Mouse (Mus musculus) adrenal gland, postnatal 4 days (tissue): ENCODE results near the gene Kcnk4. TPM values are rescaled to one million over a fixed set of nuclear protein-coding genes. Genes with fewer than 3 reads are reported as not detected.

Experiments
- DNase-seq, 2 experiments: peaks; one replicate each; pipeline ENCODE4 v3.0.0; 2021 to 2022; ENCODE audit warnings: low spot score in 2 of 2, mixed read lengths in 2 of 2
- long read RNA-seq, 2 experiments: library from polyadenylated mRNA; stranded (forward); transcript quantifications; one replicate each; pipeline ENCODE4 v2.0.0; 2021
- total RNA-seq, 2 experiments: library from RNA; stranded (reverse); gene quantifications; 2 replicates each; pipeline ENCODE4 v1.2.3; 2021

Gene Kcnk4
- under 1 TPM; 0.14 to 0.34 TPM for total RNA-seq
- long read RNA-seq, experiment 1, result 0 reads
- long read RNA-seq, experiment 2, result 0 reads

DNA sequence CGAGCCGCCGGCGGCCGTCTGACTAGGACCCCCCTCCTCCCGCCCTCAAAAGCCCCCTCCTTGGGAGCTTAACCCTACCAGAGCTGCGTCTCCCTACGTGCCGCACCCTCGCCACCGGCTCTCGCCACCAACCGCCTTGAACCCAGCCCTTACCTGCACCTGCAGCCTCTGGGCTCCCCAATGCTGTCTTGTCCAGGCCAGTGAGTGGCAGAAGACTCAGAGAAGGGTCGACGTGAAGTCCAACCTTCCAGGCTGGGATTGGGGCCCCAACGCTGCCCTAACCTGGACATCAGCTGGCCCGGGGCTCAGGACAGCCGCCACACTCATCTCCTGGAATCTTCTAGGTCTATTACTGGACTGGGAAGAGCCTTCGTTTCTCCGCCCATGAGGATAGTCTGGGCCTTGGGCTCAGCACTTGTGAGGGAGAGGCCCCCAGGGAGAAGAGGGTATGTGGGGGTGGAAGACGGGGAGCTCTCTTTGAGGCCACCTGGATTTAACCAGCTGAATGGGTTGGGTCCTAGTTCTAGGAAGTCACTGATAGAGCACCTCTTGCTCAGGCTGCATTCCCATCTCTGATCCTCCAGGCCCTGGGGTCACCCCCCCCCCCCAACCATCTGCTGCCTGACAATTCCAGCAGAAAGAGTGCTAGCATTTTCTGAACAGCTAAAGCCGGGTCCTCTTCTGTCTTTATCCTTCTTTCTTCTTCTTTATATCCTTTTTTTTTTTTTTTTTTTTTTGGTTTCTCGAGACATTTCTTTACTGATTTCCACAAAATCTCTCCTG, at the start of gene Kcnk4:
Gene Kcnk4, minus strand, starts transcription at position 321 of the 783 bp plus-strand sequence.
- no peak for DNase-seq

DNA sequence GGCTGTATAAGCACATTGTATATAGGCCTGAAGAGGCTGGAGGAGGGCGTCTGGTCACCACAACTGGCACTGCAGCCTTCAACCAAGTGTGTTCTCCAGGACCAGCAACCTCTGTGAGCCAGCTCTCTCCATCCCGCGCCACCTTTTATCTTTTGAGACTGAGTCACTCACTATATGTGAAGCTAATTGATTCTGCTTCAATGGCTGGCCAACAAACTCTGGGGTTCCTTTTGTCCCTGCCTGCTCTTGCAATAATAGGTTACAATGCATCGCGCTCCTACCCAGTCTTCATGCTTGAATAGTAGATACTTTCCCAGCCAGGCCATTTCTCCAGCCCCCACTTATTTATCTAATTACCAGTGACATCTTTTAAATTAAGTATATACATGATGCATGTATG, 49.3 kb upstream of the Kcnk4 start:
- DNase-seq, result no peak

DNA sequence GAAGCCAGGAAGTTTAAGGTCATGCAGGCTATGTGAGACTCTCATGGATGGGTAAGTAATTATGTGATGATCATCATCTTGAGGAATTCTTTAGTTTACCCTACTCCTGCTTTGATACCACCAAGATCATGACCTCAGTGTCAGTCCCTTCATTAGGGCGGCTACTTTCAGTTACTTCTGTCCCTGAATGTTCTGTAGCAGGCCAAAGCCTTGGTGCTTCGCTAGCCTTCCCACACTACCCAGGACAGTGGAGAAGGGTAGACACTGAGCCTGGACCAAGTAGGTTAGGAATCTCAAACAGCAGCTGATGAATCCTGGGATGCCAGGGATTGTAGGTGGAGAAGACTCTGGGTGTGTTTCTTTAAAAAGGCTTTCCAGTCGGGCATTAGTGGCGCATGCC, 47.1 kb upstream of the Kcnk4 start:
- no peak for DNase-seq

DNA sequence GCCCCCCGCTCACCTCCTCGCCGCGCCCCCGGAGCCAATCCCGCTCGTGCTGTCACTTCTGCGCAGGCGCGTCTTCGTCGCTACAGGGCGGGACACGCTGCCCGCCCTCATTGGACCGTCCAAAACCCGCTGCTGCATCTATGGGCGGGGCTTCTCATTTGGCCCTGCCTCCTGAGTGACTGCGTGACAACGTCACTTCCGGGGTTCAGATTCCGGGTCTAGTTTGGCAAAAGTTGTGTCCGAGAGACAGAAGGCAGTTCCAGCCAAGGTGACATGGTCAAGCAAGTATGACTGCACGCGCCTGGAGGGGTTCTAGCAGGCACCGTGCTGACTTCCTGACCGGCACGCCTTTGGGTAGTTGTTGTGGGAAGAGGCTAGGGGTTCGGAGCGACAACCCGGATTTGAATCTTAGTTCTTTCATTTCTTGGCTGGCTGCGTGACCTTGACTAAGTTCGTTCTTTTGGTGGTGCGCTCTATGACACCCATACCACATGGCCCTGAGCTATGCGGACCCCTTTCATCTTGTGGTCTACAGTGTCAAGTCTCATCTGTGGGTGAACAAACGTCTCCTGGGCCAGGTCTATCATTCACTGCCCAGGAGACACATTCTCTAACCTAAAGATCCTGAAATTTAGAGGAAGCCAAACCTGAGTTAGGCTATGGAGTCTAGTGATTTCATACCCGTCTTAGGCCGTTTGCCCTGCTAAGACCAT, 46.2 kb upstream of the Kcnk4 start, which contains the start of gene Fkbp2:
Gene Fkbp2, minus strand, starts transcription at position 121 of the 713 bp plus-strand sequence.
- DNase-seq, result peak; percentile 88 to 99

DNA sequence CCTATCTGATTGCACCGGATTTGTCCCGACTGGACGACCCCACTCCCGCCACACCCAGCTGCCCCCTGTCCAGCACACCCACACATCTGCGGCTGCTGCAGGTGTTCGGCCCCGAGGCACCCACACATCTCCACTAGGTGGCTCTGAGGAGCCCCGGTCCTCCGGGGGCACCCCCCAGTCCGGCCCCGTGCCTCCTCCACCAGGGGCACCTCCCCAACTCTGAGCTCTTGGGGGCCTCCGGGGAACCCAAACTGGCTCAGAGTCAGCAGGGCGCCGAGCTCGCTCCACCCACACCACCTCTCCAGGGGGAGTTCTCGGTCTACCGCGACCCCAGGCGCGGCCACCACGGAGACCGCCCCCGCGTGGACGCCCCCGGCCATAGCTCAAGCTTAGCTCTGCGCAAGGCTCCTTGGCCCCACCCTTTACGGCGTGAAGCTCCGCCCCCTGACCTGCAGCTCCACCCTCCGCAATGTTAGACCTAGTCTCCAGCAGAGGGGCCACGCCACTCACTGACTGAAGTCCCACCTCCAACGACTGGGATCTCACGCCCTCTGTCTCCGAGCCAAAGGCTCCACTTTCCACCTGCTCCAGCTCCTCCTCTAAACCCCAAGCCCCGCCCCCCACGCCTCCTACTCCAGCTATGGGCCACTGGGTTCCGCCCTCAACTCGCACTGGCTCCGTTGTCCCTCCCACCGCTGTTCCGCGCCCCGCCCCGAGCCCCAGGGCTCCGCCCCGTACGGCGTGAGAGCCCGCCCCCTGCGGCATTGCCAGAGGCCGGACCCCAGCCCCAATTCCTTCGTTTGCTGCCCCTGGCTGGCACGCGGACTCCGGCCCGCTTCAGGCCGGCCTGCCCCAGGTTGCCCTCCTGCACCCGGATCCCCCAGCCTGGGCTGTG, 45.4 kb upstream of the Kcnk4 start:
- DNase-seq, result peak; percentile 99 to 100

DNA sequence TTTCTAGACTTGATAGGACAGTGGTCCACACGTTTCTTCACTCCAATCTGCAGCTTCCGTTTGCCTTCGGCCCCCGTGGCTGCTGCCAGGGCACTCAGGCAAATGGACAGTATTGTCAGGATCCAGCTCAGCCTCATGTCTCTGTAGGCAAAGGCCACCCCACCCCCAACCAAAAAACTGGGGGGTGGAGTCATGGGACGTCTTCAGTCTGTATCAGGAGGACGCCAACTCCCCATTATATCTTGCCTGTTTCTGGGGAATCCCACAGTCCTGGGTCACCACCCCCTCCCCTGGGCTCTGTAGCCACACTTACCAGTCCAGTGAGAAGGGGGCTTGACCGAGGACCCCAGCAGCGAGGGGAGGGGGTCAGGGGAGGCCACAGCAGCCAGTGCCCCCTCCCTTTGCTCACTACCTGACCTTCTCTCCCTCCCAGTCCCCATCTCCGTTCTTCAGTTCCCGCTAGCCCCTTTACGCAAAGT, 44.7 kb upstream of the Kcnk4 start:
- DNase-seq, result no peak

DNA sequence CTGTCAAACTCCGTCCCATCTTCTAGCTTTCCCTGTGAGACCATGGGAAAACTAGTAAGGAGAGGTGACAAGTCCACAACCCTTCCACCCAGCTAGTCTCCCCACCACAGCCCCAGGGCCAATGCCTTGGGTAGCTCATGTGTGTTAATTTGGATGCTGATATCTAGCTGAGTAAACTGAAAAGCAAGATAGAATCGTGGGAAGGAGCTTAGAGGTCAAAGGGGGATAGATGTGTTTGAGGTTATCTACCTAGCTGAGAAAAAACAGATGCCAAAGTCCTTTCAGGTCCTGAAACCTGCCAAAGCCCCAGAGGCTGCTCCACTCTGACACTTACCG, 44.3 kb upstream of the Kcnk4 start:
- no peak for DNase-seq

DNA sequence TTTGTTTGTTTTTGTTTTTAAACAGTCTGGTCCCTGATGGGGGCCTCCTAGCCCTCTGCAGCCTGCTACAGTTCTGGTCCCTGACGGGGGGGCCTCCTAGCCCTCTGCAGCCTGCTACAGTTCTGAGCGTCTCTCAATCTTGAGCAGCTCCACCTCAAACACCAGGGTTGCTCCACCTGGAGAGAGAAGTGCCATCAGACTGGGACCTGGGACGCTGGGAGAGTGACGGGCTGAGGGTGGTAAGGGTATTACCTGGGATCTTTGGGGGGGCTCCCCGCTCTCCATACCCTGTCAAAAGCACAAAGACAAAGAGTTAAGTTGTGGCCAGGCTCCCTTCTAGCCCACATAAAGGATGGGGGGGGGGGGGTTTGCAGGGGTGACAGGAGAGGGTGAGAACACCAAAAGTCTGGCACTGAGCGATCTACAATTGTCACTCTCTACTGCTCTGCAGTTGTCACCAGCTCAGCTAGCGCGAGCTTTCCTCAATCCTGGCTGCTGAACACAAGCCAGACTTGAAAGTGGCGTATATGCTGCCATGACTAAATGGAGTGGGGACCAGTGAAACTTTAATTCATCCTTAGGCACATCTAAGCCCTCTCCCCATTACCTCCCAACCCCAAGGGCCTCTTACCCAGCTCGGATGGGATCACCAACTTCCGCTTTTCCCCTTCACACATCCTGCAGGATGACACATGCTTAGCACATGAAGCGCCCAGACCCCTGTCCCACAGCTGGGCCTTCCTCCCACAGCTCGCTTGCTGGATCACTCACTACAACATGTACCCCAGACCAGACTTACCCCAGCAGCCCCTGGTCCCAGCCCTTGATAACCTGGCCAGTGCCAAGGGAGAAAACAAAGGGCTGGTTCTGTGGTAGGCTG, 43.7 kb upstream of the Kcnk4 start:
- no peak for DNase-seq

DNA sequence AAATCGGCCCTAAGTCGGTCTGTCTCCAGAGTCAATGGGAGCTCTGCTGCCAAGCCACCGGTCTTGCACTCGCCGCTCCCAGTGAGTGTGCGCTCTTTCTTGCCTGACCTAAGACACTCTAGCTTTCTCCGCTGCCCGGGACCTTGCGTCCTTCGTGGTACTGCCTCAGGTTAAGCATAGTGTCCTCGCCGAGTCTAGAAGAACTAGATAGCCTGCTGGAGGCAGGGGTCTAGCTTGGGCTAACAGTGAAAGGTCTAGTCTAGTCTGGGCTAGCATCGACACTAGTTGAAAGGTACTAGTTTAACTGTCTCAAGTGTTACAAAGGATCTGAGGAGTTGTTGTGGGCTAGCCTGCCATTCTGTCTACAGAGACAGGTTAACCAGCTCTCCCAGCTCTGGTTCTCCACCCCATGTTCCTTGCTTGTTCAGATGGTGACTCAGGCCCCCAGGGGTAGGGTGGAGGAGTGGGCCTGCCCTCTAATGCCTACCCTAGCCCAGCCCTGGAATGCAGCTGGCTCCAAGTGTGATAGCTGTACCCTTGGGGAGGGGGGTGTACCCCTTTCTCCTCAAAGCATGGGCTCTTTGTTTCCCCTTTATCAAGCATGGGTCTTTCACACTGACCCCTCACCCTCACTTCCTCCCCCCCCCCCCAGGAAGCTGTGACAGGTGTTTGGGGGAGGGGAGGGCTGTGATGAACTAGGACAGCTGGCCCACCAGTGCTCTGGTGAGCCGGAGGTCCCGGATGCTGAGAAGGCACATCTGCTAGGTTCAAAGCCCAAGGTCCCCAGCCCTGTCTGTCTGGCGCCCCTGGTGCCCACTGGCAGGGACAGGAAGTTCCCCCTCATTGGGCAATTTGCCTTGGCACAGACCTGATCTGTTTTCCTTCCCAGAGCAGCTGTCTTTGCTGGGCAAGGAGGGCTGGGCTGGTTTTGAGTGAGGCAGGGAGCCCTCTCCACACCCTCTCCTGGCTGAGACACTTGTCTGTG, 41.5 kb upstream of the Kcnk4 start, which contains the start of gene Plcb3:
Gene Plcb3, minus strand, starts transcription at position 934 of the 985 bp plus-strand sequence.
- peak in 1 of 2 experiments; percentile 52 for DNase-seq

DNA sequence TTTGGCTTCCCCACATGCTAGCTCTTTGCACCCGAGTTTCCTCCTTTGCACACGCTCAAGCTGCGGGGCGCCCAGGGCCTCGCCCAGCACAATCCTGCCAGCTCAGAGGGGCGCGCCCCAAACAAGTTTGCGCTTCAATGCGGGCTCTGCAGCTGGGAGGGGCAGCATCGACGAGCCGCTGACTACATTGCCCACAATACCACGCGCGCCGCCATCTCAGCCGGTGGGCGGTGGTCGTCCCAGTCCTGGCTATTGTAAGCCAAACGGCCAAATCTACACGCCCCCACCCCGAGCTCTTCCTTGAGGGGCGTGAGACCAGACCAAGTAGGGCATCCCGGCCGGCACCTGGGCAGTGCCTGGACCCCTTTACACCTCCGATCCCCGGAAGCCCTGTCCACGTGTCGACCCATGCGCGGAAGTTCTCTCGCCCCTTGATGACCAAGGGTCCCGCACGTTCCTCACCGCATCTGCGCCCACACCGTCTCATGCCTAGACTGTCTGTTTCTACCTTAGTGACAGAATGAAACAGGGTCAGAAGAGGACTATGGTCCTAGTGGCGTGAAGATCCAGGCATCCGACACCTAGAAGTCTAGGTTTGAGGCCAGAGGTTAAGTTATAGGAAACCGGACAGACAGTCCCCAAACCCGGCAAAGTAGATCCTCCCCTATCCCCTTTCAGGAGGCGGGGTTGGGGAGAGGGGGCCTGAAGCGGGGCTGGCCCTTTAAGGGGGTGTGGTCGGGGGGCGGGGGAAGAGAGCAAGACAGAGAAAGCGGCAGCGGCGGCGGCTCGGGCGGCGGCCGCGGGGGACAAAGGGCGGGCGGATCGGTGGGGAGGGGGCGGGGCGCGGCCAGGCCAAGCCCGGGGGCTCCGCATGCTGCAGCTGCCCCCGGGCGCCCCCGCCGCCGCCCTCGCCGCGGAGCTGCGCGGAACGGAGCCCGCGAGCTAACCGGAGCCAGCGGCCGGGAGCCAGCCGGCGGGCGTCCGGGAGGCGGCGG, 40.2 kb upstream of the Kcnk4 start, which contains the start of gene Ppp1r14b:
Gene Ppp1r14b, plus strand, starts transcription at position 758 of the 995 bp plus-strand sequence.
- peak in 1 of 2 experiments; percentile 70 for DNase-seq

DNA sequence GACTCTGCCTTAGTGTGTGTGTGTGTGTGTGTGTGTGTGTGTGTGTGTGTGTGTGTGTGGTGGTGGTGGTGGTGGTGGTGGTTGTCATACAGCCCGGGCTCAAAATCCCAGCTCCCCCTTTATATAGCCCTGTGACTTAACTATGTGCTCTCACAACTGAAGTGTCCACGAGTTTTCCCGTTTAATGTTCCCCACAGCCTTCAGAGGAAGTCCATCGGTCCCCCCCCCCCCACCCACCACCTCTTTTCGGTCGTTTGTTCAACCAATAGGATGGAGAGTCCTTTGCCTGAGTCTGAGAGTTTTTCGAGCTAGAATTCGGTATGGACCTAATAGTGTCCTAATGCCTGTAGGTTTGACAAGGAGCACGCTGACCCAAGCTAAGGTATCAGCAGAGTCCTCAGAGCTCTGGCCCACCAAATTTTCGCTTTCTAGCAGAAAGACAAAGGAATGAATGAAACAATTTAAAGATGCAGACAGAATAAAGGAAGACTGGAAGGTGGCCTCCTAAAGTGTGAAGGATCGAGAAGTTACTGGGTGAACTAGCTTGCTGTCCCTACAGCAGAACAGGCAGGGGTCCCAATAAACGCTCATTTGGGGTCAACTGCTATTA, 39.4 kb upstream of the Kcnk4 start:
- no peak for DNase-seq

DNA sequence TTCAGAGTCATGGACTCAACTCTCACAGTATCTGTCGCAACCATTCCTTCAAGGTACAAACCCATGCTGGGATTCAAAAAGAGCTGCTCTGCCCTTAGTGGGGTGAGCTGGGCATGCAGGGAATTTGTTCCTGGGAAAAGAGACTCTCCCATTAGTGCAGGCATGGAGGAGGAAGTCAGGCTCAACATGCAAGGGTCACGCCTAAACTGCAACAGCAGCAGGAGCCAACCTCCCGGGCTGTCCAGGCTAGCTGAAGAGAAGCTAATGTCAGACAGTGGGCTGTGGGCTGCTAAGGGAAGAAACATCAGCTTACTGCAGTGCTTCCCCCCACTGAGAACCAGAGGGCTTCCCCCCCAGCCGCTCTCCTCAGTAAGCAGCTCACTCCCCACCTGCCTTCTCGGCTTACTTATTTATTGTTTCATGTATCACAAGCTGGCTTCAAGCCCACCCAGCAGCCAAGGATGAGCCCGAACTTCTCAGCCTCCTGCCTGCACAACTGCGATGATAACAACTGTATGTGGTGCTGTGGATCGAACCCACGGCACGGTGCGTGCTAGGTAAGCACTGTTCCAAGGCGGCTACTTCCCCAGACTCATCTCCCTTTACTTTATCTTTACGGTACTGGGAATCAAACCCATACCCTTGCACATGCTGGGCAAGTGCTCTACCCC, 38.1 kb upstream of the Kcnk4 start:
- no peak for DNase-seq

DNA sequence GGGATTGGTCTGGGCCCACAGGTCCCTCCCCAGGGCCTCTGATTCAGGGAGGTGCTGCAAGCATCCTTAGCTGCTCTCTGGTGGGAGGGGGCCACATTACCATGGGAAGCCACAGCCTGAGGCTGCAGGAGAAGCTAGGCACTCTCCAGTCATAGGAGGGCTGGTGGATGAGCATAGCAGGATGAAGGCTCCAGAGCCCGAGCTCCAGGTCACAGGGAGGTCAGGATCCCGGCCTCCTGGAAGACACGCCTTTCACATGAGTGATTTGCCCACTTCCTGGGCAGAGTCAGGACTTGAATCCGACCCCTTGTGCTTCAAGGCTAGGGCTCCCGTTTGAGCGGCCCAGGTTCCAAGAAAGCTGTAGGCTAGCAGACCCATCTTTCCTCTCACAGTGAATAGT, 37.3 kb upstream of the Kcnk4 start:
- no peak for DNase-seq

DNA sequence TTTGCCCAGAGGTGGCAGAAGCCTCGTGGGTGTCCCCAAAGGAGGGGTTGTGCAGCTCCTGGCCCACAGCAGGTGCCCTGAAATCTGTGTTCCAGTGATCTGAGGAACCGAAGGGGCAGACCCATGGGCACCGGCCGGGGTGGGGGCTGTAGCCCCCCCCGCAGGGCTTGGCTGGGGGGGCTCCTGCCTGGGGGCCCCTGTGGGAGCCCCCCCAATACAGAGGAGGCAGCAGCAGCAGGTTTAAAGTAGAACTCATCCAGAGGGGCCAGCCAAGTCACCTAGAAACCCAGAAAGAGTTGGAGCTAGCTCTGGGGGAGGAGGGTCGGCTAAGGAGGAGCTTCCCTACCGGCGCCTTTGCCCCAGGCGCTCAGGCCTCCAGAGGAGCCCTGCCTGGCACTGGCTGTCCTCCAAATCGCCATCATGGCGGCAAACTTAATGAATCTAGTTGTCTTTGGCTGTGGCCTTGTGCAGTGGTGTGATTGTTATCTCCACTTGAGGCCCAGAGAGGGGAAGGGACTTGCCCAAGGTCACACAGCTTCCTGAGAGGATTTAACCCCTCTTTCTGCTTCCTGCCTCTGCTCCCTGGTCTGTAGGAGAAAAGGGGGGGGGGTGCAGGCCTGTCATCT, 36.3 kb upstream of the Kcnk4 start:
- DNase-seq, result no peak

DNA sequence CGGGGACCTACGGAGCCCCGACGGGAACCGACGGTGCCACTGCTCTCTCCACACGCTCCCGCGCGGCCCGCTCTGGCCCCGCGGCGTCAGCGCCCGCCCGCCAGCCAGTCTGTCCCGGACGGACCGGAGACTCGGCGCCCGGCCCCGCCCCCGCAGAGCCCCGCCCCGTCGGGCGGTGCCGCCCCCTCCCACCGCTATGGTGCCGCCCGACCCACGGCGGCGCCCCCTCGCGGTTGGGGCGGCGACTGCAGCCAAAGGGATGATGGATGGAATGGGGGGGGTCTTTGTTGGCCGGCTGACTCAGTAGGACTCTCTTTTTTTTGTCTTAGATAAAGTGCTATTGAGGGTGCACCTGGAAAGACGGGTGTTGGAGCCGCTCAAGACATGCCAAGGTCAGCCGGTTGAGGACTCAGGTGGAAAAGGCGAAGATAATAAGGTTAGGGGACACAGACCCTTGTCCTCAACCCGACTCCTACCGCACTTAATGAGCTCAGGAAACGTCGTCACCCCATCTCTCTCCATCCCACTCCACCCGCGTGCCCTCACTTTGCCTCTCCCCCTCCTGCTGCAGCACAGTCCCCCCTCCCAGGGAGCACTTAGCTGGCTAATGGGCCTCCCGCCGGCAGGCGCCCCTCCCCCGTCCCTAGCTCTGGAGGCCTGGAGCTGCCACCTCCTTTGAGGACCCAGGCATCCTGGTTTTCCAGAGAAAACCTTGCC, 35.5 kb upstream of the Kcnk4 start:
- peak; percentile 66 to 73 for DNase-seq

DNA sequence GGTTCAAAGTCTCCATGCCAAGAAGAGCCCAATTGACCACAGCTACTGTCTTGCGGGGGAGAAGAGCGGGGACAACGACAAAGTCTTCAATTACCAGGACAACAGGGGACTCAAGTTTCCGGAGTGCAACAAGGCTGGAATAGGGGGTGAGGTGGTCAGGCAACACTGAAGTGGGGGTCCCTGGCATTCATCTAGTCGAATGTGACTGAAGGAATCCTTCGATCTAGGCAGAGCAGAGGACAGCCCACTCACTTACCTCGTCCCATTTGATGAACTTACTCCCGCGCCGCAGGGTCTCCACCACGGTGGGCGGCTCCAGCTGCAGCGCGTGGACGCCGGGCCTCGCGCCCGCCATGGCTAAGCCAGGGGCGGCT, 35.0 kb upstream of the Kcnk4 start:
- DNase-seq, result no peak
